ENCODE assay signal across 16 mouse cellular contexts in genomic region chr11:120299484-120299883, GRCm38 (mm10). TPM values are rescaled to one million over a fixed set of nuclear protein-coding genes. Genes with fewer than 3 reads are reported as not detected.
DNase-seq lines count a peak whose midpoint lies in the region; ATAC-seq lines count a peak whose summit lies in the region.
"Had no signal": no experiment of that assay in that cellular context is flagged by ENCODE, and none has a peak within 500 bp of the region (broad histone marks: within the 10 kb centered on the region; RNA-seq: fewer than 3 reads in every experiment).

No protein-coding gene starts in this region.

- no peaks in the 10 kb centered on the region for H3K9me3 ChIP-seq in heart, embryonic 12.5 days (replicated peaks)
- H3K9me3 ChIP-seq in midbrain, embryonic 13.5 days, result no peaks in the 10 kb centered on the region
- no peaks in the 10 kb centered on the region for H3K9me3 ChIP-seq in midbrain, embryonic 14.5 days (ENCODE audit: control insufficient read depth, low read length)
- no peaks in the 10 kb centered on the region for H3K9me3 ChIP-seq in limb, embryonic 11.5 days (ENCODE audit: control insufficient read depth, low read length)
- H3K9me3 ChIP-seq: embryonic facial prominence, embryonic 15.5 days had no signal

- H3K4me2 ChIP-seq in heart, embryonic 12.5 days, result no peak overlapping the region
- H3K4me2 ChIP-seq in midbrain, embryonic 13.5 days (replicated peaks), result no peak overlapping the region
- H3K4me2 ChIP-seq in midbrain, embryonic 14.5 days (ENCODE audit: low read length), result no peak overlapping the region
- H3K4me2 ChIP-seq in limb, embryonic 11.5 days (ENCODE audit: low read depth, severe bottlenecking), result no peak overlapping the region
- H3K4me2 ChIP-seq: embryonic facial prominence, embryonic 15.5 days had no signal

- peak overlapping the region; percentile 33; the same call in 1 of the 2 replicates for H3K9ac ChIP-seq in heart, embryonic 12.5 days
- H3K9ac ChIP-seq in midbrain, embryonic 13.5 days (replicated peaks), result peak overlapping the region; percentile 23; the same call in 1 of the 2 replicates
- H3K9ac ChIP-seq in midbrain, embryonic 14.5 days (replicated peaks; ENCODE audit: low read length), result no peak overlapping the region
- 0 out of 2 replicates have a peak overlapping the region, but pooled peaks have one; percentile 22 for H3K9ac ChIP-seq in limb, embryonic 11.5 days (ENCODE audit: low read length)
- H3K9ac ChIP-seq: embryonic facial prominence, embryonic 15.5 days had no signal

- peak overlapping the region; percentile 30; the same call in 1 of the 2 replicates for H3K27ac ChIP-seq in heart, embryonic 12.5 days (ENCODE audit: poor library complexity, severe bottlenecking)
- H3K27ac ChIP-seq in midbrain, embryonic 13.5 days, result no peak overlapping the region
- H3K27ac ChIP-seq in midbrain, embryonic 14.5 days (replicated peaks; ENCODE audit: low read depth, low read length), result no peak overlapping the region
- no peak overlapping the region for H3K27ac ChIP-seq in limb, embryonic 11.5 days (replicated peaks; ENCODE audit: low read depth, low read length)
- H3K27ac ChIP-seq: embryonic facial prominence, embryonic 15.5 days; layer of hippocampus, adult 2 months had no signal

- DNase-seq in heart, adult 8-10 months (ENCODE audit: low spot score), result no peak
- no peak for DNase-seq in midbrain, embryonic 14.5 days
- no peak for DNase-seq in limb, embryonic 11.5 days (ENCODE audit: low spot score)
- DNase-seq in adrenal gland, postnatal 10 days, result no peak
- DNase-seq in cerebellum, postnatal 36 days, result no peak
- DNase-seq: cerebellum, adult 8-10 months; gastrocnemius, postnatal 36 days; heart, postnatal 36 days; lung, postnatal 36 days; retina, postnatal 1 day had no signal

- no peak overlapping the region for H3K4me3 ChIP-seq in heart, embryonic 12.5 days
- H3K4me3 ChIP-seq in midbrain, embryonic 13.5 days (replicated peaks), result no peak overlapping the region
- H3K4me3 ChIP-seq in midbrain, embryonic 14.5 days (replicated peaks; ENCODE audit: low read depth, low read length), result no peak overlapping the region
- no peak overlapping the region for H3K4me3 ChIP-seq in limb, embryonic 11.5 days (ENCODE audit: low read depth, low read length)
- H3K4me3 ChIP-seq: embryonic facial prominence, embryonic 15.5 days; layer of hippocampus, adult 2 months had no signal

- WGBS in heart, embryonic 12.5 days, result 15% methylated on average over 5 of the region's 5 CpGs
- WGBS in midbrain, embryonic 13.5 days, result 65% methylated on average over 5 of the region's 5 CpGs
- 61% methylated on average over 5 of the region's 5 CpGs for WGBS in midbrain, embryonic 14.5 days
- WGBS in limb, embryonic 11.5 days, result 73% methylated on average over 5 of the region's 5 CpGs

- no peaks in the 10 kb centered on the region for H3K36me3 ChIP-seq in heart, embryonic 12.5 days
- no peaks in the 10 kb centered on the region for H3K36me3 ChIP-seq in midbrain, embryonic 13.5 days
- H3K36me3 ChIP-seq in midbrain, embryonic 14.5 days (ENCODE audit: control insufficient read depth, insufficient read depth, low read length), result no peaks in the 10 kb centered on the region
- H3K36me3 ChIP-seq in limb, embryonic 11.5 days (ENCODE audit: control insufficient read depth, insufficient read depth, low read length), result no peaks in the 10 kb centered on the region
- H3K36me3 ChIP-seq: embryonic facial prominence, embryonic 15.5 days had no signal

- ATAC-seq in heart, embryonic 12.5 days (ENCODE audit: insufficient number of reproducible peaks, low FRiP score), result 0 out of 2 replicates have a peak, but pooled peaks have one; percentile 20
- no peak for ATAC-seq in midbrain, embryonic 13.5 days
- no peak for ATAC-seq in midbrain, embryonic 14.5 days (ENCODE audit: low FRiP score, low TSS enrichment)
- no peak for ATAC-seq in limb, embryonic 11.5 days (ENCODE audit: insufficient number of reproducible peaks, low FRiP score, low TSS enrichment, low read depth)
- ATAC-seq in monocyte, adult 5-6 weeks (replicated peaks; ENCODE audit: insufficient number of reproducible peaks, low FRiP score, low TSS enrichment, poor library complexity, severe bottlenecking), result 0 out of 2 replicates have a peak, but pooled peaks have one; percentile 6
- ATAC-seq: inflammation-experienced regulatory T-cells, adult 6 months had no signal

- peaks cover 53% of the 10 kb centered on the region for H3K4me1 ChIP-seq in heart, embryonic 12.5 days (replicated peaks)
- H3K4me1 ChIP-seq in midbrain, embryonic 13.5 days (replicated peaks), result peaks cover 45% of the 10 kb centered on the region
- peaks cover 32% of the 10 kb centered on the region for H3K4me1 ChIP-seq in midbrain, embryonic 14.5 days (ENCODE audit: control insufficient read depth, insufficient read depth, low read length)
- H3K4me1 ChIP-seq in limb, embryonic 11.5 days (ENCODE audit: control insufficient read depth, insufficient read depth, low read length), result peaks cover 42% of the 10 kb centered on the region

- H3K27me3 ChIP-seq in heart, embryonic 12.5 days (replicated peaks), result no peaks in the 10 kb centered on the region
- peaks cover 9% of the 10 kb centered on the region; the same call in 1 of the 2 replicates for H3K27me3 ChIP-seq in midbrain, embryonic 13.5 days
- peaks cover 7% of the 10 kb centered on the region; the same call in 1 of the 2 replicates for H3K27me3 ChIP-seq in midbrain, embryonic 14.5 days (ENCODE audit: control insufficient read depth, insufficient read depth, low read length)
- no peaks in the 10 kb centered on the region for H3K27me3 ChIP-seq in limb, embryonic 11.5 days (ENCODE audit: control insufficient read depth, insufficient read depth, low read length)
- H3K27me3 ChIP-seq: embryonic facial prominence, embryonic 15.5 days had no signal

RNA-seq across cellular contexts. Expression of gene Actg1, which starts 48.9 kb away (rescaled TPM):
- polyA plus RNA-seq in heart, embryonic 12.5 days (2016; fragmentation: Nextera tagmentation; extraction: Ambion mirVana), result 1,404 and 1,426 TPM in 2 replicates
- total RNA-seq in heart, adult 8-10 months (2022), result 100 to 1,000 TPM; 188 to 320 (median 251) TPM
- 3,928 and 4,113 TPM in 2 replicates for polyA plus RNA-seq in midbrain, embryonic 13.5 days (2015; fragmentation: Nextera tagmentation; extraction: Ambion mirVana)
- 4,502 and 4,930 TPM in 2 replicates for polyA plus RNA-seq in midbrain, embryonic 14.5 days (2014; fragmentation: Nextera tagmentation; extraction: Ambion mirVana)
- 2,996 and 3,123 TPM in 2 replicates for polyA plus RNA-seq in limb, embryonic 11.5 days (2014; fragmentation: Nextera tagmentation; extraction: Ambion mirVana)
- total RNA-seq in monocyte, adult 5-6 weeks (2017), result 1,753 to 2,142 TPM (median 1,849 TPM) in 3 replicates
- 100 to 1,000 TPM; 954 to 956 TPM for total RNA-seq in adrenal gland, postnatal 10 days (2021)

Comparison
In these comparisons a context has a peak if more than half of its experiments do, and no peak if none do; other contexts are left out.
1. ATAC-seq: peak in heart, embryonic 12.5 days (single experiment) and monocyte, adult 5-6 weeks (single experiment); none in midbrain, embryonic 13.5 days (single experiment), midbrain, embryonic 14.5 days (single experiment) and limb, embryonic 11.5 days (single experiment).